Mouse (Mus musculus): ENCODE measurements at regions not wholly inside any gene's neighbourhood (a gene's known extent, or its start where the extent isn't known, plus 50 kb on each side); places are given as distances from the start of the nearest gene placed in this dataset. TPM values are rescaled to one million over a fixed set of nuclear protein-coding genes. Genes with fewer than 3 reads are reported as not detected.
"Not testable (repeated sequence)": the region's sequence is repeated elsewhere in the genome, so short reads cannot be mapped to it uniquely, and the experiment has no call there.

GRCm38 (mm10) chr1:165012376-165012775 lies 77.0 kb upstream of the Xcl1 start:
- Histone ChIP-seq H3K27me3 (replicated peaks) (no peaks in the 10 kb centered on the region), H3K4me3 (replicated peaks) (no peak overlapping the region), H3K9ac (no peak overlapping the region), H3K4me2 (no peak overlapping the region), H3K27ac (no peak overlapping the region), H3K4me1 (no peaks in the 10 kb centered on the region), H3K9me3 (no peaks in the 10 kb centered on the region), H3K36me3 (no peaks in the 10 kb centered on the region)
- 39% methylated on average over 3 of the region's 3 CpGs for WGBS
- no peak; the same call in 1 of the 2 replicates for ATAC-seq (ENCODE audit: insufficient read depth, low FRiP score, low read depth)

- H3K9me3 ChIP-seq: no peaks in the 10 kb centered on the region
- H3K4me2 ChIP-seq: no peak overlapping the region
- no peaks in the 10 kb centered on the region for H3K27me3 ChIP-seq (replicated peaks)
- no peaks in the 10 kb centered on the region for H3K4me1 ChIP-seq
- peak overlapping the region; percentile 23; the same call in 1 of the 2 replicates for H3K27ac ChIP-seq
- H3K36me3 ChIP-seq: no peaks in the 10 kb centered on the region
- WGBS: 53% methylated on average over 10 of the region's 10 CpGs
- no peak overlapping the region for H3K9ac ChIP-seq
- no peak overlapping the region for H3K4me3 ChIP-seq (replicated peaks)
- ATAC-seq (ENCODE audit: insufficient read depth, low FRiP score, low read depth): peak; percentile 56
These were observed 64.2 kb upstream of the Xcl1 start for GRCm38 (mm10) chr1:164999515-164999914.

GRCm38 (mm10) chr1:164998621-164999020 lies 63.3 kb upstream of the Xcl1 start:
- peak overlapping the region; percentile 23; the same call in 1 of the 2 replicates for H3K27ac ChIP-seq
- no peak for ATAC-seq (ENCODE audit: insufficient read depth, low FRiP score, low read depth)
- H3K9me3 ChIP-seq: no peaks in the 10 kb centered on the region
- H3K4me3 ChIP-seq (replicated peaks): no peak overlapping the region
- H3K4me2 ChIP-seq: no peak overlapping the region
- 82% methylated on average over 3 of the region's 3 CpGs for WGBS
- H3K36me3 ChIP-seq: no peaks in the 10 kb centered on the region
- peaks cover 6% of the 10 kb centered on the region; the same call in 1 of the 2 replicates for H3K4me1 ChIP-seq
- H3K27me3 ChIP-seq (replicated peaks): no peaks in the 10 kb centered on the region
- H3K9ac ChIP-seq: no peak overlapping the region

DNA sequence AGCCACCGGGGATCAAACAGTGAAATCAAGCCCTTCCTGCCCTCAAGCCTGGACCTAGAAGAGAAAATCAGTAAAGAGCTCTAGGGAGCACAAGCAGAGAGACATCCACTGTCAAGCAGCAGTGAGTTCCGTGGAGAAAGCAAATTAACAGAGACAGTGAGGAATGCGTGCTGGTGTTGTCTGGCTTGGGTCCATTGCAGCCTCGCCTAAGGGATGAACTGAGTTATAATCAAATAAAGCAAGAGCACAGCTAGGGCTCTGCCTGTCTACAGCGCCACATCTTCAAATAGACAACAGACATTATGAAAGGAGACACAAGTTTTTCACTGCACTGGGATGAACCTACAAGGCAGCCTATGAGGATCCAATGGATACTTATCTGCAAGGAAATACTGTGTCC lies 62.3 kb upstream of the Xcl1 start:
- H3K9me3 ChIP-seq: no peaks in the 10 kb centered on the region
- H3K4me1 ChIP-seq: peaks cover 6% of the 10 kb centered on the region; the same call in 1 of the 2 replicates
- H3K27ac ChIP-seq: no peak overlapping the region
- 43% methylated on average over 5 of the region's 5 CpGs for WGBS
- no peaks in the 10 kb centered on the region for H3K36me3 ChIP-seq
- no peak overlapping the region for H3K4me2 ChIP-seq
- no peak overlapping the region for H3K4me3 ChIP-seq (replicated peaks)
- ATAC-seq (ENCODE audit: insufficient read depth, low FRiP score, low read depth): no peak
- H3K27me3 ChIP-seq (replicated peaks): no peaks in the 10 kb centered on the region
- H3K9ac ChIP-seq: no peak overlapping the region

GRCm38 (mm10) chr1:164994247-164994660 lies 58.9 kb upstream of the Xcl1 start:
- 17% methylated on average over 6 of the region's 6 CpGs for WGBS
- no peaks in the 10 kb centered on the region for H3K36me3 ChIP-seq
- H3K4me3 ChIP-seq (replicated peaks): no peak overlapping the region
- ATAC-seq (ENCODE audit: insufficient read depth, low FRiP score, low read depth): no peak; the same call in 1 of the 2 replicates
- peaks cover 6% of the 10 kb centered on the region; the same call in 1 of the 2 replicates for H3K4me1 ChIP-seq
- no peak overlapping the region for H3K9ac ChIP-seq
- no peak overlapping the region for H3K4me2 ChIP-seq
- no peaks in the 10 kb centered on the region for H3K27me3 ChIP-seq (replicated peaks)
- H3K27ac ChIP-seq: peak overlapping the region; percentile 21; the same call in 1 of the 2 replicates
- H3K9me3 ChIP-seq: no peaks in the 10 kb centered on the region

- not testable (repeated sequence) for H3K36me3 ChIP-seq; H3K4me3 ChIP-seq (replicated peaks); H3K4me1 ChIP-seq; H3K9ac ChIP-seq; H3K4me2 ChIP-seq; H3K27me3 ChIP-seq (replicated peaks); H3K9me3 ChIP-seq
- peak overlapping the region; percentile 16; the same call in 1 of the 2 replicates for H3K27ac ChIP-seq
- ATAC-seq (ENCODE audit: insufficient read depth, low FRiP score, low read depth): peak; percentile 70; the same call in 1 of the 2 replicates
These were observed 58.0 kb upstream of the Xcl1 start for GRCm38 (mm10) chr1:164993175-164993875.

GRCm38 (mm10) chr1:164988982-164989381 lies 53.7 kb upstream of the Xcl1 start:
- ATAC-seq (ENCODE audit: insufficient read depth, low FRiP score, low read depth): no peak
- WGBS: 85% methylated on average over 1 of the region's 1 CpGs
- H3K27ac ChIP-seq: no peak overlapping the region

DNA sequence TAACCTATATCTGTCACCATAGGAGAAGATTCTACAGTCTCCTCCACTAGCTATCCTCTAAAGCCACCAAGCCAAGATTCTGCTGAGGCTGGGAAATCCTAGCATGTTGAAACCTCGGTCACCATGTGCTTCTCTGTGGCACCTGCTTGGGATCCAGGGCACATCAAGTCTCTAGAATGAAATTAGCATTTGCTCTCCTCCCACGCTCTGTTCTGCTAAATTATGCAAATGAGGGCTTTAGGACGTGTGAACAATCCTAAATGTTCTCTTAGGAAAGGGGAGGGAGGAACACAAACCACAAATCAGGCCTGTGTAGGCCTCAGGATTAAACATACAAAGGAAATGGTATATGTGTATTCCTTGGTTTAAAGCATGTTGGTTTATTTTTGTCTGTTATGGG lies 52.9 kb upstream of the Xcl1 start:
- Histone ChIP-seq H3K4me1 (no peaks in the 10 kb centered on the region), H3K27ac (no peak overlapping the region), H3K9ac (no peak overlapping the region), H3K36me3 (no peaks in the 10 kb centered on the region), H3K4me2 (no peak overlapping the region), H3K27me3 (replicated peaks) (no peaks in the 10 kb centered on the region), H3K9me3 (no peaks in the 10 kb centered on the region), H3K4me3 (replicated peaks) (no peak overlapping the region)
- WGBS: 70% methylated on average over 3 of the region's 3 CpGs
- ATAC-seq (ENCODE audit: insufficient read depth, low FRiP score, low read depth): no peak

More at GRCm38 (mm10) chr1:164988982-164989381, 53.7 kb upstream of the Xcl1 start:
- H3K4me2 ChIP-seq: no peak overlapping the region
- no peaks in the 10 kb centered on the region for H3K9me3 ChIP-seq
- peaks cover 3% of the 10 kb centered on the region; the same call in 1 of the 2 replicates for H3K4me1 ChIP-seq
- H3K9ac ChIP-seq: no peak overlapping the region
- no peaks in the 10 kb centered on the region for H3K36me3 ChIP-seq
- H3K27me3 ChIP-seq (replicated peaks): no peaks in the 10 kb centered on the region
- H3K4me3 ChIP-seq (replicated peaks): no peak overlapping the region

GRCm38 (mm10) chr1:164985521-164985920 lies 50.2 kb upstream of the Xcl1 start:
- not testable (repeated sequence) for H3K4me3 ChIP-seq (replicated peaks); H3K9ac ChIP-seq; H3K27me3 ChIP-seq (replicated peaks); H3K36me3 ChIP-seq; H3K4me2 ChIP-seq; H3K9me3 ChIP-seq; ATAC-seq (ENCODE audit: insufficient read depth, low FRiP score, low read depth); H3K27ac ChIP-seq; H3K4me1 ChIP-seq
- WGBS: 95% methylated on average over 21 of the region's 21 CpGs

Small RNAs in the stretch of these regions (microRNA-seq; reads per million reads assigned to microRNA genes)
- gene Gm26042: not detected

All from stomach, embryonic 15.5 days (tissue).